Mouse (Mus musculus) liver, embryonic 14.5 days (tissue): ENCODE measurements around the gene Mical3. TPM values are rescaled to one million over a fixed set of nuclear protein-coding genes. Genes with fewer than 3 reads are reported as not detected.
A peak's percentile ranks its signal among the peaks of the same experiment; 100 is the strongest.

ENCODE experiments used
- ATAC-seq: fragments of 200-750 bp; cut with Nextera tagmentation; 2 replicates; pipeline ENCODE4 v1.8.0; 2017; ENCODE audit warnings: moderate number of reproducible peaks, mild to moderate bottlenecking, moderate library complexity; ENCODE audit not compliant: insufficient read depth
- DNase-seq, 3 experiments: peaks; one replicate each; pipeline ENCODE4 v3.0.0-alpha.2; 2012 to 2013; ENCODE audit warnings: low read depth in 3 of 3, low spot score in 3 of 3
- H3K27ac ChIP-seq: fragments of 300-500 bp; sonication (generic); 2 replicates; pipeline ENCODE4 v1.5.1; 2014; ENCODE audit warnings: moderate library complexity, mild to moderate bottlenecking, control low read depth, inconsistent platforms
- H3K27me3 ChIP-seq: fragments of 300-500 bp; sonication (generic); 2 replicates; pipeline ENCODE4 v1.6.1; 2014; ENCODE audit warnings: mild to moderate bottlenecking, low read length, moderate library complexity; ENCODE audit not compliant: control insufficient read depth, insufficient read depth
- H3K36me3 ChIP-seq: fragments of 300-500 bp; sonication (generic); replicated peaks from 2 replicates; pipeline ENCODE4 v1.6.1; 2014; ENCODE audit warnings: low read depth; ENCODE audit not compliant: control insufficient read depth, insufficient read depth
- H3K4me1 ChIP-seq, 2 experiments: fragments of 200-500 bp in 1 of 2; fragments of 300-500 bp in 1 of 2; sonication (generic) in 1 of 2; replicated peaks; 2 replicates each; pipeline ENCODE4 v1.6.1; 2012 to 2014; ENCODE audit warnings: antibody characterized with exemption in 1 of 2, inconsistent platforms in 1 of 2, low read length in 1 of 2; ENCODE audit not compliant: control insufficient read depth in 2 of 2, insufficient read depth in 2 of 2
- H3K4me2 ChIP-seq: fragments of 300-500 bp; sonication (generic); 2 replicates; pipeline ENCODE4 v1.6.1; 2014; ENCODE audit warnings: low read depth, mild to moderate bottlenecking, control low read depth, moderate library complexity
- H3K4me3 ChIP-seq, 2 experiments: fragments of 200-500 bp in 1 of 2; fragments of 300-500 bp in 1 of 2; sonication (generic) in 1 of 2; 2 replicates each; pipeline ENCODE4 v1.5.1; 2012 to 2014; ENCODE audit warnings: low read depth in 2 of 2, low read length in 2 of 2, mild to moderate bottlenecking in 2 of 2, control low read depth in 1 of 2, inconsistent platforms in 1 of 2, moderate library complexity in 1 of 2; ENCODE audit not compliant: insufficient read depth in 1 of 2
- H3K9ac ChIP-seq: fragments of 300-500 bp; sonication (generic); replicated peaks from 2 replicates; pipeline ENCODE4 v1.6.1; 2014; ENCODE audit warnings: mild to moderate bottlenecking, control low read depth, moderate library complexity
- H3K9me3 ChIP-seq: fragments of 300-500 bp; sonication (generic); 2 replicates; pipeline ENCODE4 v1.6.1; 2016; ENCODE audit warnings: low read length, mixed read lengths; ENCODE audit not compliant: control insufficient read depth
- CTCF ChIP-seq: IDR thresholded peaks from 2 replicates; pipeline ENCODE4 v1.5.1; 2016; ENCODE audit warnings: antibody characterized with exemption, low read depth, control low read depth
- EP300 ChIP-seq: IDR thresholded peaks from 2 replicates; pipeline ENCODE4 v1.6.1; 2016; ENCODE audit warnings: antibody characterized with exemption, low read depth
- WGBS: fragments of 180-500 bp; shearing (Covaris S2); extraction: QIAGEN DNeasy Blood & Tissue Kit; methylation state at CpG from one replicate; pipeline ENCODE4 v1.1.7; 2014; ENCODE audit not compliant: insufficient replicate concordance; 5-methylcytosine and 5-hydroxymethylcytosine counted together
- polyA plus RNA-seq, 2 experiments: library from polyadenylated mRNA; depleted of rRNA in 1 of 2; stranded (reverse) in 1 of 2; unstranded in 1 of 2; fragments of >200 nt; fragmentation: Nextera tagmentation in 1 of 2; extraction: Ambion mirVana in 1 of 2; gene quantifications; 2 replicates each; pipeline versions ENCODE4 v1.2.1 to v1.2.3; 2012 to 2014

Mical3 gene
- polyA plus RNA-seq, 2 experiments: 8.1 to 9.4 TPM

- Histone ChIP-seq H3K4me1 (peaks cover 4 to 35% of the 10 kb centered on the region in 2 experiments), H3K9me3 (no peaks in the 10 kb centered on the region), H3K9ac (no peak overlapping the region), H3K36me3 (no peaks in the 10 kb centered on the region), H3K27ac (no peak overlapping the region), H3K4me3 (no peak overlapping the region), H3K4me2 (no peak overlapping the region), H3K27me3 (no peaks in the 10 kb centered on the region)
- DNase-seq (no peak), ATAC-seq (no peak)
- no peak for TF ChIP-seq EP300
- TF ChIP-seq CTCF: no peak
- 62% methylated on average over 7 of the region's 7 CpGs for WGBS
These were observed 77.2 kb downstream of the Mical3 start for GRCm38 (mm10) chr6:121053585-121054112.

- peak; percentile 19 to 56 (median 20) for DNase-seq
These were observed 78.7 kb downstream of the Mical3 start for GRCm38 (mm10) chr6:121051972-121052629.

GRCm38 (mm10) chr6:121051411-121051810 is 79.4 kb downstream of the Mical3 start:
- Histone ChIP-seq H3K4me1 (peaks cover 2 to 40% of the 10 kb centered on the region in 2 experiments), H3K9me3 (no peaks in the 10 kb centered on the region), H3K36me3 (no peaks in the 10 kb centered on the region), H3K9ac (no peak overlapping the region), H3K27me3 (no peaks in the 10 kb centered on the region), H3K27ac (no peak overlapping the region), H3K4me3 (no peak overlapping the region), H3K4me2 (no peak overlapping the region)
- ATAC-seq (no peak), DNase-seq (no peak)
- TF ChIP-seq EP300 (no peak), CTCF (no peak)
- 77% methylated on average over 8 of the region's 8 CpGs for WGBS

More at GRCm38 (mm10) chr6:121051972-121052629, 78.7 kb downstream of the Mical3 start:
- H3K4me1 ChIP-seq: peaks cover 2 to 40% of the 10 kb centered on the region in 2 experiments
- no peaks in the 10 kb centered on the region for H3K27me3 ChIP-seq
- no peak overlapping the region for H3K4me3 ChIP-seq
- H3K4me2 ChIP-seq: peak overlapping the region; percentile 22
- WGBS: 70% methylated on average over 13 of the region's 13 CpGs
- H3K9me3 ChIP-seq: no peaks in the 10 kb centered on the region
- no peaks in the 10 kb centered on the region for H3K36me3 ChIP-seq
- peak; percentile 85 for ATAC-seq
- H3K27ac ChIP-seq: peak overlapping the region; percentile 7; the same call in 1 of the 2 replicates
- H3K9ac ChIP-seq: no peak overlapping the region
- TF ChIP-seq CTCF (no peak), EP300 (no peak; the same call in 1 of the 2 replicates)

- H3K27me3 ChIP-seq: no peaks in the 10 kb centered on the region
- no peak for DNase-seq
- no peak overlapping the region for H3K4me2 ChIP-seq
- H3K4me3 ChIP-seq: no peak overlapping the region
- 77% methylated on average over 8 of the region's 8 CpGs for WGBS
- TF ChIP-seq EP300 (no peak), CTCF (no peak)
- no peak overlapping the region for H3K9ac ChIP-seq
- no peaks in the 10 kb centered on the region for H3K36me3 ChIP-seq
- no peak overlapping the region for H3K27ac ChIP-seq
- ATAC-seq: no peak
- H3K4me1 ChIP-seq: peaks cover 2 to 38% of the 10 kb centered on the region in 2 experiments
- H3K9me3 ChIP-seq: no peaks in the 10 kb centered on the region
These were observed 82.1 kb downstream of the Mical3 start for GRCm38 (mm10) chr6:121048696-121049095.

GRCm38 (mm10) chr6:121045345-121046080 is 85.3 kb downstream of the Mical3 start:
- 70% methylated on average over 20 of the region's 20 CpGs for WGBS
- Histone ChIP-seq H3K4me2 (no peak overlapping the region), H3K9me3 (no peaks in the 10 kb centered on the region), H3K27me3 (no peaks in the 10 kb centered on the region), H3K36me3 (peaks cover 13% of the 10 kb centered on the region), H3K9ac (no peak overlapping the region), H3K4me3 (no peak overlapping the region), H3K4me1 (peaks cover 0 to 14% of the 10 kb centered on the region in 2 experiments; a peak in 2 of 4 replicates), H3K27ac (no peak overlapping the region)
- DNase-seq (no peak), ATAC-seq (0 out of 2 replicates have a peak, but pooled peaks have one; percentile 24)
- no peak for TF ChIP-seq EP300
